Mouse (Mus musculus): ENCODE results near the gene Klk14. TPM values are rescaled to one million over a fixed set of nuclear protein-coding genes. Genes with fewer than 3 reads are reported as not detected.
"Not testable (repeated sequence)": the region's sequence is repeated elsewhere in the genome, so short reads cannot be mapped to it uniquely, and the experiment has no call there.

The Klk14 gene
- polyA plus RNA-seq, 1 experiment from 2014 or later: not detected

DNA sequence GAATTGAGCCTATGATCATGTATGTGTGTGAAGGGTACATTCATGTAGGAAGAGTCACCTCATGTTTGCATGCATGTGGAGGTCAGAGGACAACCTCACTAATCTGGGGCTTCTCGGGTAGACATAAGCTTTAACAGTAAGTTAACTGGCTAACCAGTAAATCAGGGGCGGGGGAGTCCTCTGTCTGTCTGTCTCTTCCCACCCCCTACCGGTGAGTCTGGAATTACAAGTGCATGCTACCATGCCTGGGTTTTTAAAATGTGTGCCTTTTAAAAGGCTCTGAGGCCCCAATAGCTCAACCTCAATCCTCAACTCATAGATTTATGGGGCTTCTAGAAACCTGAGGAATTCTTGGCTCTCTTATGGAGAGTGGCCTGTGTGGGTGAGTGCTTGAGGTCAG, 21.6 kb upstream of the Klk14 start:
- H3K4me1 ChIP-seq (ENCODE audit: control insufficient read depth, insufficient read depth, low read length): peaks cover 7% of the 10 kb centered on the region
- ATAC-seq (replicated peaks; ENCODE audit: extremely low read depth, insufficient read depth, low FRiP score): no peak
- no peak overlapping the region for H3K4me2 ChIP-seq (ENCODE audit: low read depth, low read length)
- no peaks in the 10 kb centered on the region for H3K9me3 ChIP-seq (replicated peaks; ENCODE audit: control insufficient read depth, low read length)
- no peak overlapping the region for H3K27ac ChIP-seq (ENCODE audit: low read length)
- H3K9ac ChIP-seq (ENCODE audit: low read length): no peak overlapping the region
- WGBS: 10% methylated on average over 3 of the region's 3 CpGs
- H3K36me3 ChIP-seq (ENCODE audit: control insufficient read depth, insufficient read depth): no peaks in the 10 kb centered on the region
- H3K27me3 ChIP-seq (ENCODE audit: control insufficient read depth, insufficient read depth, low read length): no peaks in the 10 kb centered on the region
- no peak overlapping the region for H3K4me3 ChIP-seq (ENCODE audit: low read length)

DNA sequence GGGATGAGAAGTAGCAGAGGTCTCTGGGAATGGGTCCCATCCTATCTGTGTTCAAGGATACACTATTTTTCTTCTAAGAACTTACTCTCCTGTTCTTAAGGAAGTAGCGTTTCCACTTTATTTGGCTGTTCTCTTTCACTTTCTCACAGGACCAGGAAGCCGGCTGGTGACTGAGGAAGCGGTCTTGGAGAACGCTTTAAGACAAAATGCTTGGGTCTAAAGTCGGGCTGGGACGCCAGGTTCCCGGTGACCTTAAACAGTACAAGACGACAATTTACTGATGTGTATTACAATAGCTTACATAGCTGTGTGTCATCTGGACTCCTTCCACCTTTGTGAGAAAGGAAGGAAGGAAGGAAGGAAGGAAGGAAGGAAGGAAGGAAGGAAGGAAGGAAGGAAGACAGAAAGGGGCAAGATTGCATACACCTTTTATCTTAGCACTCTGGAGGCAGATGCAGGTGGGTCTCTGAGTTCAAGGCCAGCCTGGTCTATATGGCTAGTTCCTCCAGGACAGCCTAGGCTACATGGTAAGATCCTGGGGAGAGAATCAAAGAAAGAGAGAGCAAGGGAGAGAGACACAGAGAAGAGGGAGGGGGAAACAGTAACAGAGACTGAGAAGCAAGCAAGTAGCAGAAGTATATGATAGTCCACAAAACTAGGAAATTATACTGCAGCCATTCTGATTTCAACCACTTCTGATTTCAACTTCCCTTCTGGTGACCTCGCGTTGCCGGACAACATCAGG, 19.0 kb upstream of the Klk14 start:
- Histone ChIP-seq H3K4me1 (ENCODE audit: control insufficient read depth, insufficient read depth, low read length) (peaks cover 7% of the 10 kb centered on the region), H3K9ac (ENCODE audit: low read length) (peak overlapping the region; percentile 54; the same call in 1 of the 2 replicates), H3K27me3 (ENCODE audit: control insufficient read depth, insufficient read depth, low read length) (no peaks in the 10 kb centered on the region), H3K9me3 (replicated peaks; ENCODE audit: control insufficient read depth, low read length) (no peaks in the 10 kb centered on the region), H3K4me3 (ENCODE audit: low read length) (peak overlapping the region; percentile 76), H3K36me3 (ENCODE audit: control insufficient read depth, insufficient read depth) (peaks cover 14% of the 10 kb centered on the region), H3K4me2 (ENCODE audit: low read depth, low read length) (peak overlapping the region; percentile 91), H3K27ac (ENCODE audit: low read length) (peak overlapping the region; percentile 64)
- no peak for ATAC-seq (replicated peaks; ENCODE audit: extremely low read depth, insufficient read depth, low FRiP score)
- 66% methylated on average over 11 of the region's 11 CpGs for WGBS

DNA sequence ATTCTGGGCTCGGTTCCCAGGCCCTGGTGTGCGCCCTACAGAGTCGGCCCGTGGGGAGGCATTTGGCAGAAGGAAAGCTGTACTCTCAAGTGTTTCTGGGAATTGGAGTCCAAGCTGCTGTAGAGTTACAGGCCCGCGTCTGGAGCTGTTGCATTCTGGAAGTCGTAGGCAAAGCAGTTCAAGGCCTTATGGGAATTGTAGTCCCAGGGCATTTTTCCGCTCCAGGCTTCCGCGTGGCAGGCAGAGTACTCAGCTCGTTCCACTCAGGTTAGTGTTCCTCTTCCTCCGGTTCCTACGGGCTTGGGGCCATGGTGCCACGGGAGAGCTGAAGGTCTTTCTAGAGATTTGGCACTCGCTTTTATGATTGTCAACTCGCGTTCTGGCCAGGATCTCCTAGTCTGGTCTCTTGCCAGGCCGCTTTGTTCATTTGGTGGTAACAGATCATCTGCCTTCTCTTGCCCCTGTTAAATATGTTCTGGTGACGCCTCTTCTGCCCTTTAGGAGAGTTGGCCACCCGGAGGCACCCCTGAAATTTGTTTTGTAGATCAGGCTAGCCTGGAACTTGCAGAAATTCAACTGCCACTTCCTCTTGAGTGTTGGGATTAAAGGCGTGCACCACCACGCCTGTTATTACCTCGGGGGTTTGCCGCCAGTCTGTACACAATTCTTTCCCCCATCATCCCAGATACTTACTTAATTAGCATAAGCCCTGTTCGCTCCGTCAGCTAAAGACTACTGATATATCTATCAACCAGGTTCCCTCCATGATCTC, 18.2 kb upstream of the Klk14 start, which contains the start of gene Ctu1:
Ctu1 (plus strand) TSS at position 208 of the 772 bp plus-strand sequence.
- peak within 1 kb of the TSS; percentile 91 for H3K4me2 ChIP-seq (ENCODE audit: low read depth, low read length)
- H3K4me3 ChIP-seq (ENCODE audit: low read length): peak within 1 kb of the TSS; percentile 76
- H3K9me3 ChIP-seq (replicated peaks; ENCODE audit: control insufficient read depth, low read length): no peaks in the 10 kb centered on the region
- H3K9ac ChIP-seq (ENCODE audit: low read length): peak within 1 kb of the TSS; percentile 92
- H3K27ac ChIP-seq (ENCODE audit: low read length): peak within 1 kb of the TSS; percentile 64
- H3K4me1 ChIP-seq (ENCODE audit: control insufficient read depth, insufficient read depth, low read length): peaks cover 7% of the 10 kb centered on the region
- H3K36me3 ChIP-seq (ENCODE audit: control insufficient read depth, insufficient read depth): peaks cover 21% of the 10 kb centered on the region
- peak; percentile 97 for ATAC-seq (replicated peaks; ENCODE audit: extremely low read depth, insufficient read depth, low FRiP score)
- no peaks in the 10 kb centered on the region for H3K27me3 ChIP-seq (ENCODE audit: control insufficient read depth, insufficient read depth, low read length)
- under 1% methylated on average over 26 of the region's 26 CpGs for WGBS

DNA sequence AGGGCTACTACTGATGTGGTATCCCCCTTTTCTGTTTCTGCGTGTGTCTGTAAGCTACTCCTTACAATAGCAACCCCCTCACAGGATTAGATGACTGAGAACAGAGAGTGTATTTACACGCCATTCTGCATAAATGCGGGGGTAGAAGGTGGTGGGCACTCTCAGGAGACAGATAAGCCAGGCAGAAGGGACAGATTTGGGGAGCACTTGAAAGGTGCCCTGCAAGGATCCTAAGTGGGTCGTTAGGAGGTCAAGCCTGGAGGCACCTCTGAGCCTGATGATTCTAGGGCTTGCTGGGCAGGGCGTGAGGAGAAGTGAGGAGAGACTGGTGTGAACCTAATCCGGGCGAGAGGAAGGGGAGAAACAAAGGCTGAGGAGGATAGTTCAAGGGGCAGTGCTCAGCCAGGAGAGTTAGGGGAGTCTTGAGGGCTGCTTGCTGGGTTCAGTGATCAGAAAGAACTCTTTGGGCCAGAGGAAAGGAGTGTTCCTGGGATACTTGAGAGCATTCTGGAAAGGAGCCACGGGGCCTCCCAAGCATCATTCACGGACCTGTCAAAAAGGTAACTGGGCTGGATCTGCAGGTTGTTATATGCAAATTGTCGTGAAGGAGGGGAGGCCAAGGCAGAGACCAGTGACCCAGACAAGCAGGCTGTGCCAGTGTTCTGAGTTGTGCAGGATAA, 17.5 kb upstream of the Klk14 start:
- Histone ChIP-seq H3K27ac (ENCODE audit: low read length) (no peak overlapping the region), H3K27me3 (ENCODE audit: control insufficient read depth, insufficient read depth, low read length) (no peaks in the 10 kb centered on the region), H3K9me3 (replicated peaks; ENCODE audit: control insufficient read depth, low read length) (no peaks in the 10 kb centered on the region), H3K4me2 (ENCODE audit: low read depth, low read length) (peak overlapping the region; percentile 91), H3K4me1 (ENCODE audit: control insufficient read depth, insufficient read depth, low read length) (peaks cover 7% of the 10 kb centered on the region), H3K36me3 (ENCODE audit: control insufficient read depth, insufficient read depth) (peaks cover 29% of the 10 kb centered on the region), H3K9ac (ENCODE audit: low read length) (peak overlapping the region; percentile 92), H3K4me3 (ENCODE audit: low read length) (peak overlapping the region; percentile 76)
- WGBS: 16% methylated on average over 10 of the region's 10 CpGs
- no peak for ATAC-seq (replicated peaks; ENCODE audit: extremely low read depth, insufficient read depth, low FRiP score)

DNA sequence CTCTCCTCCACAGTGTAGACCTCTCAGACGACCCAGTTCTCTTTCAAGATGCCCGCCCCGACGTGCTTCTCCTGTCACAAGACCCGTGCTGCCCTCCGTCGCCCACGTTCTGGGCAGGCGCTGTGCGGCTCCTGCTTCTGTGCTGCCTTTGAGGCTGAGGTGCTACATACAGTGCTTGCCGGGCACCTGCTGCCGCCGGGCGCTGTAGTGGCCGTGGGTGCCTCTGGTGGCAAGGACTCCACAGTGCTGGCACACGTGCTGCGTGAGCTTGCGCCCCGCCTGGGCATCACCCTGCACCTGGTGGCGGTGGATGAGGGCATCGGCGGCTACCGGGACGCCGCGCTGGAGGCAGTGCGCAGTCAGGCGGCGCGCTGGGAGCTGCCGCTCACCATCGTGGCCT, 15.1 kb upstream of the Klk14 start:
- Histone ChIP-seq H3K9ac (ENCODE audit: low read length) (no peak overlapping the region), H3K27ac (ENCODE audit: low read length) (no peak overlapping the region), H3K4me2 (ENCODE audit: low read depth, low read length) (no peak overlapping the region), H3K27me3 (ENCODE audit: control insufficient read depth, insufficient read depth, low read length) (no peaks in the 10 kb centered on the region), H3K36me3 (ENCODE audit: control insufficient read depth, insufficient read depth) (peaks cover 32% of the 10 kb centered on the region), H3K9me3 (replicated peaks; ENCODE audit: control insufficient read depth, low read length) (no peaks in the 10 kb centered on the region), H3K4me3 (ENCODE audit: low read length) (no peak overlapping the region), H3K4me1 (ENCODE audit: control insufficient read depth, insufficient read depth, low read length) (peaks cover 7% of the 10 kb centered on the region)
- ATAC-seq (replicated peaks; ENCODE audit: extremely low read depth, insufficient read depth, low FRiP score): no peak
- WGBS: 87% methylated on average over 32 of the region's 32 CpGs

DNA sequence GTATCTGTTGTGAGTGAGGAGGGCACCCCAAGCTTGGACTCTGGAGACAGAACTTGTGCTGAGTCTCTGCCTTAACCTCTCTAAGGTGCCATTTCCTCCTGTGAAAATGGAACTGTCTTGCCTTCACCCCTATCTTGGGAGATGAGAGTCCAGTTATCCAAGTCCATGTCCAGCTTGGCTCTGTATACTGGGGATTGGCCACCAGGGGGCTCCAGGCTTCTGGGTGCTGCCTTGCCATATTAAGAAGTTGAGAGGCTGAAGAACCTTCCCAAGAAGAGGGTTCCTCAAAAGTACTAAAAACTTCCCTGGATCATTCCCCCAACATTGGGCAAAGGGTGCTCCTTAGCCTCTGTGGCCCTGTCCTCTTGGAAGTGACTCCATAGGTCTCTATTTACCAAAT, 11.7 kb upstream of the Klk14 start:
- no peaks in the 10 kb centered on the region for H3K9me3 ChIP-seq (replicated peaks; ENCODE audit: control insufficient read depth, low read length)
- no peaks in the 10 kb centered on the region for H3K27me3 ChIP-seq (ENCODE audit: control insufficient read depth, insufficient read depth, low read length)
- no peak for ATAC-seq (replicated peaks; ENCODE audit: extremely low read depth, insufficient read depth, low FRiP score)

DNA sequence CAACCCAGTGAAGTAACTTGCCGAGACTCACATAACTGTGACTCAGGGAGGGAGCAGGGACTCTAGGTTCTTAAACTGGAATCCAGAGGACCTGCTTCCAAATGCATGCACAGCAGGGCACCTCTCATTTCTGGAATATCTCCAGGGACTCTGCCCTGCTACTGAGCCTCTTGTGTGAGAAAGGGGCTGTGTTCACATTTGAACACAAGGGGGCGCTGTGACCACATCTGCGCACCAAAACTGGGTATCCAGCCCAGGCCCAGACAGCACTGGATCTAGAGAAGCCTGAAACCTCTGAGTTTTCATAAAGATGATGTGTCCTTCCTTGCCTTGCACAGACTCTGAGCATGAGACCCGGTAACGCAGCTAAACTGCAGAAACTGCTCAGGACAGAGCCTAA, 9.3 kb upstream of the Klk14 start:
- H3K4me3 ChIP-seq (ENCODE audit: low read length): no peak overlapping the region
- 15% methylated on average over 5 of the region's 5 CpGs for WGBS
- H3K27ac ChIP-seq (ENCODE audit: low read length): no peak overlapping the region
- H3K9me3 ChIP-seq (replicated peaks; ENCODE audit: control insufficient read depth, low read length): no peaks in the 10 kb centered on the region
- H3K36me3 ChIP-seq (ENCODE audit: control insufficient read depth, insufficient read depth): peaks cover 21% of the 10 kb centered on the region
- H3K27me3 ChIP-seq (ENCODE audit: control insufficient read depth, insufficient read depth, low read length): no peaks in the 10 kb centered on the region
- H3K4me1 ChIP-seq (ENCODE audit: control insufficient read depth, insufficient read depth, low read length): no peaks in the 10 kb centered on the region
- no peak for ATAC-seq (replicated peaks; ENCODE audit: extremely low read depth, insufficient read depth, low FRiP score)
- no peak overlapping the region for H3K4me2 ChIP-seq (ENCODE audit: low read depth, low read length)
- no peak overlapping the region for H3K9ac ChIP-seq (ENCODE audit: low read length)

More for the DNA sequence above, 11.7 kb upstream of the Klk14 start:
- Histone ChIP-seq H3K4me1 (ENCODE audit: control insufficient read depth, insufficient read depth, low read length) (no peaks in the 10 kb centered on the region), H3K4me3 (ENCODE audit: low read length) (no peak overlapping the region), H3K9ac (ENCODE audit: low read length) (no peak overlapping the region), H3K36me3 (ENCODE audit: control insufficient read depth, insufficient read depth) (peaks cover 32% of the 10 kb centered on the region), H3K4me2 (ENCODE audit: low read depth, low read length) (no peak overlapping the region), H3K27ac (ENCODE audit: low read length) (no peak overlapping the region)

DNA sequence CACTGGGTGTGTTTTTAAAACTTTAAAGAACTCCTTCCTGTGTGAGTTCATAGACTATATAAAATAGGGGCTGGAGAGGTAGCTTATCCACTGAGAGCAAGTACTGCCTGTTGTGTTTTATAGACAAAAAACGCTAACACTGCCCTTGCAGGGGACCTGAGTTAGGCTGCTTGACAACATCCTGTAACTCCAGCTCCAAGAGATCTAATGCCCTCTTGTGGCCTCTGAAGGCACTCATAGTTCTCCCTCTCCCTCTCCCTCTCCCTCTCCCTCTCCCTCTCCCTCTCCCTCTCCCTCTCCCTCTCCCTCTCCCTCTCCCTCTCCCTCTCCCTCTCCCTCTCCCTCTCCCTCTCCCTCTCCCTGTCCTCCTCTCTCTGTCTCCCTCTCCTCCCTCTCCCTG, 7.7 kb upstream of the Klk14 start:
- ATAC-seq (replicated peaks; ENCODE audit: extremely low read depth, insufficient read depth, low FRiP score); H3K9ac ChIP-seq (ENCODE audit: low read length); H3K4me3 ChIP-seq (ENCODE audit: low read length); H3K36me3 ChIP-seq (ENCODE audit: control insufficient read depth, insufficient read depth); H3K4me2 ChIP-seq (ENCODE audit: low read depth, low read length); H3K9me3 ChIP-seq (replicated peaks; ENCODE audit: control insufficient read depth, low read length); H3K27ac ChIP-seq (ENCODE audit: low read length); H3K4me1 ChIP-seq (ENCODE audit: control insufficient read depth, insufficient read depth, low read length); H3K27me3 ChIP-seq (ENCODE audit: control insufficient read depth, insufficient read depth, low read length): not testable (repeated sequence)
- WGBS: 16% methylated on average over 1 of the region's 1 CpGs

DNA sequence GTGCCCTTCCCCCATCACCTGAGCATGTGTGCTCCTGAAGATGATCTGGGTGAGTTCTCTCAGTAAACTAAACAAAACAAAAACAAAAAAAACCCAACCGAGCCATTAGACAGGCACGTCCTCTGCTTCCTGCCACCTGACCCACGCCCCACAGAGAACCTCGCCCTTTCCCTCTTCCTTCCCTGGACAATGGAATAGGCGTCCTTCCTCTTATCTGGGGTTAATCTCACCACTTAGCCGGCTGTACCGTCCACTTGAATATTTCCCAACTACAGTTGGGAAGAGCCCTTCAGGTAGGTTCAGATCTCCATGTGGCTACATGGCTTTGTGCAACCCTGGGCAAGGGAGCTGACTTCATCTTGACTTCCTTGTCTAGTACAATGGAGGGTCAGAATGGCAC, 5.1 kb upstream of the Klk14 start:
- Histone ChIP-seq H3K27ac (ENCODE audit: low read length) (no peak overlapping the region), H3K36me3 (ENCODE audit: control insufficient read depth, insufficient read depth) (no peaks in the 10 kb centered on the region), H3K4me1 (ENCODE audit: control insufficient read depth, insufficient read depth, low read length) (no peaks in the 10 kb centered on the region), H3K4me3 (ENCODE audit: low read length) (no peak overlapping the region), H3K9ac (ENCODE audit: low read length) (no peak overlapping the region), H3K9me3 (replicated peaks; ENCODE audit: control insufficient read depth, low read length) (no peaks in the 10 kb centered on the region), H3K27me3 (ENCODE audit: control insufficient read depth, insufficient read depth, low read length) (no peaks in the 10 kb centered on the region), H3K4me2 (ENCODE audit: low read depth, low read length) (no peak overlapping the region)
- WGBS: 40% methylated on average over 7 of the region's 7 CpGs
- no peak for ATAC-seq (replicated peaks; ENCODE audit: extremely low read depth, insufficient read depth, low FRiP score)

Data from heart, embryonic 16.5 days (tissue).